Mouse (Mus musculus) ES-Bruce4 (cell line): ENCODE results near the gene Grm8.

ENCODE experiments used
- CTCF ChIP-seq: IDR thresholded peaks from one replicate; pipeline ENCODE4 v1.8.1; 2011; ENCODE audit warnings: low read depth, low read length
- EP300 ChIP-seq: IDR thresholded peaks from 2 replicates; pipeline ENCODE4 v1.6.1; 2011; ENCODE audit warnings: low read depth, low read length; ENCODE audit not compliant: insufficient read depth
- POLR2A ChIP-seq: IDR thresholded peaks from one replicate; pipeline ENCODE4 v1.8.1; 2011; ENCODE audit warnings: low read length; ENCODE audit not compliant: insufficient read depth

- TF ChIP-seq POLR2A = no peak
- TF ChIP-seq CTCF = no peak
- TF ChIP-seq EP300 = no peak
Observed at GRCm38 (mm10) chr6:27997250-27997649, 137.7 kb downstream of the Grm8 start.
